Mouse (Mus musculus) cerebellum, adult 9-10 months (tissue): Measurements from ENCODE around the gene Atp1a2.
A peak's percentile ranks its signal among the peaks of the same experiment; 100 is the strongest.

ENCODE experiments used
- DNase-seq: peaks from one replicate; pipeline ENCODE4 v3.0.0; 2022

The Atp1a2 gene

GRCm38 (mm10) chr1:172302851-172303250 lies 5.0 kb upstream of the Atp1a2 start:
- no peak for DNase-seq

GRCm38 (mm10) chr1:172302311-172302710 lies 4.4 kb upstream of the Atp1a2 start:
- DNase-seq: no peak

GRCm38 (mm10) chr1:172301180-172301579 lies 3.3 kb upstream of the Atp1a2 start:
- no peak for DNase-seq

- DNase-seq: no peak
Measured at GRCm38 (mm10) chr1:172300247-172300646, 2.4 kb upstream of the Atp1a2 start.

- peak; percentile 26 for DNase-seq
Measured at GRCm38 (mm10) chr1:172299528-172299927, 1.7 kb upstream of the Atp1a2 start.

GRCm38 (mm10) chr1:172296816-172297510 lies 901 bp downstream of the Atp1a2 start:
- peak; percentile 31 for DNase-seq

- peak; percentile 22 for DNase-seq
Measured at GRCm38 (mm10) chr1:172295751-172296197, 2.1 kb downstream of the Atp1a2 start.

GRCm38 (mm10) chr1:172293449-172293848 lies 4.4 kb downstream of the Atp1a2 start:
- DNase-seq: no peak

GRCm38 (mm10) chr1:172292880-172293279 lies 5.0 kb downstream of the Atp1a2 start:
- DNase-seq: no peak

- DNase-seq: no peak
Measured at GRCm38 (mm10) chr1:172289617-172289946, 8.3 kb downstream of the Atp1a2 start.

GRCm38 (mm10) chr1:172288900-172289616 lies 8.8 kb downstream of the Atp1a2 start:
- DNase-seq: no peak

- no peak for DNase-seq
Measured at GRCm38 (mm10) chr1:172286740-172287139, 11.1 kb downstream of the Atp1a2 start.

- no peak for DNase-seq
Measured at GRCm38 (mm10) chr1:172284221-172284620, 13.6 kb downstream of the Atp1a2 start.

GRCm38 (mm10) chr1:172283073-172283472 lies 14.8 kb downstream of the Atp1a2 start:
- DNase-seq: peak; percentile 33

- DNase-seq: no peak
Measured at GRCm38 (mm10) chr1:172281522-172282254, 16.2 kb downstream of the Atp1a2 start.

GRCm38 (mm10) chr1:172279768-172280509 lies 17.9 kb downstream of the Atp1a2 start:
- DNase-seq: no peak

- DNase-seq: no peak
Measured at GRCm38 (mm10) chr1:172278328-172278727, 19.5 kb downstream of the Atp1a2 start.

- DNase-seq: no peak
Measured at GRCm38 (mm10) chr1:172277172-172277571, 20.7 kb downstream of the Atp1a2 start.

- no peak for DNase-seq
Measured at GRCm38 (mm10) chr1:172274547-172274946, 23.3 kb downstream of the Atp1a2 start.

GRCm38 (mm10) chr1:172274116-172274515 lies 23.7 kb downstream of the Atp1a2 start:
- DNase-seq: no peak

GRCm38 (mm10) chr1:172273386-172273785 lies 24.5 kb downstream of the Atp1a2 start:
- DNase-seq: no peak

- no peak for DNase-seq
Measured at GRCm38 (mm10) chr1:172271765-172272164, 26.1 kb downstream of the Atp1a2 start.

GRCm38 (mm10) chr1:172271208-172271607 lies 26.7 kb downstream of the Atp1a2 start:
- no peak for DNase-seq
